Mouse (Mus musculus) intestine, embryonic 14.5 days (tissue): ENCODE measurements around the gene Senp8. TPM values are rescaled to one million over a fixed set of nuclear protein-coding genes. Genes with fewer than 3 reads are reported as not detected.

Experiments
- polyA plus RNA-seq: library from polyadenylated mRNA; unstranded; fragments of >200 nt; fragmentation: Nextera tagmentation; extraction: Ambion mirVana; gene quantifications from 2 replicates; pipeline ENCODE4 v1.2.1, GENCODE M21; 2014

The Senp8 gene
- polyA plus RNA-seq, 1 experiment from 2014 or later = 12.0 TPM

Other genes starting within 250 kb of the Senp8 start
- 79.2 and 86.3 TPM in 2 replicates for gene Hexa, start 211.2 kb downstream of the Senp8 start, polyA plus RNA-seq
- not detected in 2 replicates for gene Tmem202, start 210.9 kb downstream of the Senp8 start, polyA plus RNA-seq
- 3.3 and 4.3 TPM in 2 replicates for gene Celf6, start 172.8 kb downstream of the Senp8 start, polyA plus RNA-seq
- 35.3 and 36.9 TPM in 2 replicates for gene Parp6, start 133.4 kb downstream of the Senp8 start, polyA plus RNA-seq
- 1,482 and 1,573 TPM in 2 replicates for gene Pkm, start 94.3 kb downstream of the Senp8 start, polyA plus RNA-seq
- 1.2 and 1.3 TPM in 2 replicates for gene Gramd2, start 70.6 kb downstream of the Senp8 start, polyA plus RNA-seq
- gene Myo9a, start 186 bp upstream of the Senp8 start, polyA plus RNA-seq = 16.0 and 16.7 TPM in 2 replicates
- gene Nr2e3, start 209.9 kb upstream of the Senp8 start, polyA plus RNA-seq = 0.54 and 0.56 TPM in 2 replicates